Mouse (Mus musculus) NIH3T3 (cell line): ENCODE measurements around the gene Smg6.
"Not testable (repeated sequence)": the region's sequence is repeated elsewhere in the genome, so short reads cannot be mapped to it uniquely, and the experiment has no call there.

Source experiments
- DNase-seq: peaks from one replicate; pipeline ENCODE4 v3.0.0-alpha.2; 2012; ENCODE audit warnings: low read depth

Smg6 gene

GRCm38 (mm10) chr11:74994856-74995255, 69.2 kb downstream of the Smg6 start:
- DNase-seq, result no peak

GRCm38 (mm10) chr11:74996482-74996881, 70.9 kb downstream of the Smg6 start:
- no peak for DNase-seq

- no peak for DNase-seq
Observed at GRCm38 (mm10) chr11:75000869-75001653, 75.4 kb downstream of the Smg6 start.

GRCm38 (mm10) chr11:75008270-75008669, 82.6 kb downstream of the Smg6 start:
- DNase-seq, result peak; percentile 28

GRCm38 (mm10) chr11:75009537-75009936, 83.9 kb downstream of the Smg6 start:
- DNase-seq, result not testable (repeated sequence)

GRCm38 (mm10) chr11:75012997-75013694, 87.5 kb downstream of the Smg6 start:
- DNase-seq, result peak; percentile 93

GRCm38 (mm10) chr11:75013764-75014695, 88.4 kb downstream of the Smg6 start:
- DNase-seq, result peak; percentile 43

- DNase-seq, result peak; percentile 19
Observed at GRCm38 (mm10) chr11:75014816-75015215, 89.2 kb downstream of the Smg6 start.

- peak; percentile 46 for DNase-seq
Observed at GRCm38 (mm10) chr11:75015453-75015871, 89.8 kb downstream of the Smg6 start.

- DNase-seq, result peak; percentile 61
Observed at GRCm38 (mm10) chr11:75016309-75016860, 90.8 kb downstream of the Smg6 start.

GRCm38 (mm10) chr11:75017831-75018230, 92.2 kb downstream of the Smg6 start:
- no peak for DNase-seq

- DNase-seq, result no peak
Observed at GRCm38 (mm10) chr11:75026977-75027376, 101.4 kb downstream of the Smg6 start.

- DNase-seq, result peak; percentile 60
Observed at GRCm38 (mm10) chr11:75027616-75028015, 102.0 kb downstream of the Smg6 start.

GRCm38 (mm10) chr11:75031251-75031650, 105.6 kb downstream of the Smg6 start:
- DNase-seq, result no peak

GRCm38 (mm10) chr11:75032946-75033345, 107.3 kb downstream of the Smg6 start:
- DNase-seq, result no peak

- no peak for DNase-seq
Observed at GRCm38 (mm10) chr11:75033581-75034067, 108.0 kb downstream of the Smg6 start.

- no peak for DNase-seq
Observed at GRCm38 (mm10) chr11:75034104-75034503, 108.5 kb downstream of the Smg6 start.

- no peak for DNase-seq
Observed at GRCm38 (mm10) chr11:75044333-75044732, 118.7 kb downstream of the Smg6 start.

- no peak for DNase-seq
Observed at GRCm38 (mm10) chr11:75045822-75046221, 120.2 kb downstream of the Smg6 start.

- DNase-seq, result no peak
Observed at GRCm38 (mm10) chr11:75046638-75047037, 121.0 kb downstream of the Smg6 start.

GRCm38 (mm10) chr11:75047066-75047465, 121.4 kb downstream of the Smg6 start:
- peak; percentile 100 for DNase-seq
